Mouse (Mus musculus) layer of hippocampus, adult 2 months (tissue): Measurements from ENCODE around the gene Ddx20. TPM values are rescaled to one million over a fixed set of nuclear protein-coding genes. Genes with fewer than 3 reads are reported as not detected.
A peak's percentile ranks its signal among the peaks of the same experiment; 100 is the strongest.

Experiments
- DNase-seq, 2 experiments: peaks; one replicate each; pipeline ENCODE4 v3.0.0; 2022; ENCODE audit warnings: low spot score in 2 of 2
- H3K27ac ChIP-seq: fragments of 200-600 bp; 2 replicates; pipeline ENCODE4 v1.8.1; 2022
- H3K4me3 ChIP-seq: fragments of 200-600 bp; 2 replicates; pipeline ENCODE4 v1.8.1; 2022; ENCODE audit warnings: mild to moderate bottlenecking
- CTCF ChIP-seq: fragments of 200-600 bp; conservative IDR thresholded peaks from 2 replicates; pipeline ENCODE4 v1.8.1; 2022; ENCODE audit warnings: antibody characterized with exemption, mild to moderate bottlenecking, moderate library complexity
- total RNA-seq, 2 experiments: library from RNA; stranded (reverse); gene quantifications; 2 replicates each; pipeline ENCODE4 v1.2.3; 2021

Gene Ddx20
- total RNA-seq, 2 experiments from 2014 or later, result 12.5 to 12.9 TPM

GRCm38 (mm10) chr3:105674595-105675218 lies 12.7 kb downstream of the Ddx20 start:
- TF ChIP-seq CTCF, result peak; percentile 98
- Histone ChIP-seq H3K27ac (no peak overlapping the region), H3K4me3 (no peak overlapping the region)
- peak; percentile 77 to 82 for DNase-seq

- H3K27ac ChIP-seq, result no peak overlapping the region
- DNase-seq, result no peak
- H3K4me3 ChIP-seq, result no peak overlapping the region
- no peak for TF ChIP-seq CTCF
Measured at GRCm38 (mm10) chr3:105670801-105671200, 16.6 kb downstream of the Ddx20 start.

GRCm38 (mm10) chr3:105669776-105670175 lies 17.6 kb downstream of the Ddx20 start:
- H3K27ac ChIP-seq, result no peak overlapping the region
- no peak for TF ChIP-seq CTCF

GRCm38 (mm10) chr3:105668161-105668560 lies 19.2 kb downstream of the Ddx20 start:
- peak; percentile 40 to 42 for DNase-seq

More at GRCm38 (mm10) chr3:105669776-105670175, 17.6 kb downstream of the Ddx20 start:
- DNase-seq, result no peak
- H3K4me3 ChIP-seq, result no peak overlapping the region

GRCm38 (mm10) chr3:105666996-105667523 lies 20.3 kb downstream of the Ddx20 start:
- TF ChIP-seq CTCF, result peak; percentile 47
- H3K4me3 ChIP-seq, result no peak overlapping the region

More at GRCm38 (mm10) chr3:105668161-105668560, 19.2 kb downstream of the Ddx20 start:
- TF ChIP-seq CTCF, result peak; percentile 64
- no peak overlapping the region for H3K4me3 ChIP-seq
- H3K27ac ChIP-seq, result peak overlapping the region; percentile 20; the same call in 1 of the 2 replicates

GRCm38 (mm10) chr3:105665105-105665765 lies 22.1 kb downstream of the Ddx20 start:
- Histone ChIP-seq H3K4me3 (no peak overlapping the region), H3K27ac (no peak overlapping the region)
- no peak for DNase-seq
- TF ChIP-seq CTCF, result no peak

More at GRCm38 (mm10) chr3:105666996-105667523, 20.3 kb downstream of the Ddx20 start:
- no peak for DNase-seq
- no peak overlapping the region for H3K27ac ChIP-seq

- Histone ChIP-seq H3K4me3 (no peak overlapping the region), H3K27ac (no peak overlapping the region)
- no peak for DNase-seq
- peak; percentile 27 for TF ChIP-seq CTCF
Measured at GRCm38 (mm10) chr3:105663043-105663442, 24.3 kb downstream of the Ddx20 start.

GRCm38 (mm10) chr3:105660530-105660929 lies 26.8 kb downstream of the Ddx20 start:
- DNase-seq, result no peak

GRCm38 (mm10) chr3:105655031-105655585 lies 32.3 kb downstream of the Ddx20 start:
- no peak overlapping the region for H3K27ac ChIP-seq
- no peak overlapping the region for H3K4me3 ChIP-seq
- no peak for TF ChIP-seq CTCF
- DNase-seq, result no peak

More at GRCm38 (mm10) chr3:105660530-105660929, 26.8 kb downstream of the Ddx20 start:
- Histone ChIP-seq H3K27ac (no peak overlapping the region), H3K4me3 (no peak overlapping the region)
- no peak for TF ChIP-seq CTCF

GRCm38 (mm10) chr3:105653544-105654380 lies 33.6 kb downstream of the Ddx20 start:
- TF ChIP-seq CTCF, result no peak
- peak in 1 of 2 experiments; percentile 40 for DNase-seq
- no peak overlapping the region for H3K4me3 ChIP-seq
- H3K27ac ChIP-seq, result peak overlapping the region; percentile 69

GRCm38 (mm10) chr3:105648889-105649567 lies 38.3 kb downstream of the Ddx20 start:
- DNase-seq, result no peak
- Histone ChIP-seq H3K27ac (no peak overlapping the region), H3K4me3 (no peak overlapping the region)
- TF ChIP-seq CTCF, result peak; percentile 32

GRCm38 (mm10) chr3:105643566-105643965 lies 43.8 kb downstream of the Ddx20 start:
- H3K4me3 ChIP-seq, result no peak overlapping the region
- H3K27ac ChIP-seq, result no peak overlapping the region
- no peak for TF ChIP-seq CTCF
- DNase-seq, result no peak
